Mouse (Mus musculus): ENCODE data around the gene Olfr853. TPM values are rescaled to one million over a fixed set of nuclear protein-coding genes. Genes with fewer than 3 reads are reported as not detected.

Gene Olfr853
- not detected in 2 replicates for polyA plus RNA-seq (2012; rRNA removed; ENCODE audit: low replicate concordance)

DNA sequence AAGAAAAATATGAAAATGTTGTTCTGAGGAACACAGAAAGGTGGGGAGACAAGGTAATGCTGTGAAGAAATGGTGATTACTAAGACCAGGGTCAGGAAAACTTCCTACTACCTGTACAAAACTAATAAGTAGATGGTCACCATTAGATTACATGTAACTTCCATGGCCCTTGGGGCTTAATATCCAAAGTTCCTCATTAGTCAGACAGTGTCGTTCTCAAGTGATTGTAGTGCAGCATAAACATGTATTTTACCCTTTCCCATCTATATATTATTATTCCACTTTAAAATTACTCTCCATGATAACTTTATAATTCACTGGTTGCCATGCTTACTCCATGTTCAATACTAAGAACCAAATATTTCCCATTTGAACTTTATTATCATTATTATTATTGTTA is at the start of gene Olfr853:
Gene Olfr853, minus strand, starts transcription at position 101 of the 400 bp plus-strand sequence.

GRCm38 (mm10) chr9:19582317-19582716 is 41.4 kb upstream of the Olfr853 start, which contains the start of gene Olfr855:
Gene Olfr855, plus strand, starts transcription at chr9:19582617.

GRCm38 (mm10) chr9:19567282-19567681 is 26.4 kb upstream of the Olfr853 start, which contains the start of gene Olfr854:
Gene Olfr854, minus strand, starts transcription at chr9:19567382.

GRCm38 (mm10) chr9:19492995-19493394 is 47.9 kb downstream of the Olfr853 start, which contains the start of gene Olfr851:
Gene Olfr851, plus strand, starts transcription at chr9:19493295.

Other genes starting within 250 kb of the Olfr853 start
- not detected in 2 replicates for gene Olfr844, start 224.7 kb downstream of the Olfr853 start, polyA plus RNA-seq (2012; rRNA removed; ENCODE audit: low replicate concordance)
- not detected in 2 replicates for gene Olfr845, start 204.6 kb downstream of the Olfr853 start, polyA plus RNA-seq (2012; rRNA removed; ENCODE audit: low replicate concordance)
- gene Olfr846, start 177.1 kb downstream of the Olfr853 start, polyA plus RNA-seq (2012; rRNA removed; ENCODE audit: low replicate concordance): not detected in 2 replicates
- not detected in 2 replicates for gene Olfr847, start 162.4 kb downstream of the Olfr853 start, polyA plus RNA-seq (2012; rRNA removed; ENCODE audit: low replicate concordance)
- not detected in 2 replicates for gene Olfr849, start 100.8 kb downstream of the Olfr853 start, polyA plus RNA-seq (2012; rRNA removed; ENCODE audit: low replicate concordance)
- gene Olfr850, start 62.8 kb downstream of the Olfr853 start, polyA plus RNA-seq (2012; rRNA removed; ENCODE audit: low replicate concordance): not detected in 2 replicates
- gene Olfr851, start 47.8 kb downstream of the Olfr853 start, polyA plus RNA-seq (2012; rRNA removed; ENCODE audit: low replicate concordance): not detected in 2 replicates
- gene Olfr854, start 26.3 kb upstream of the Olfr853 start, polyA plus RNA-seq (2012; rRNA removed; ENCODE audit: low replicate concordance): not detected in 2 replicates
- not detected in 2 replicates for gene Olfr855, start 41.5 kb upstream of the Olfr853 start, polyA plus RNA-seq (2012; rRNA removed; ENCODE audit: low replicate concordance)
- 5.2 and 13.6 TPM in 2 replicates for gene Zfp317, start 81.0 kb upstream of the Olfr853 start, polyA plus RNA-seq (2012; rRNA removed; ENCODE audit: low replicate concordance)
- 0.13 TPM in 1 of 2 replicates, not detected in the other for gene Olfr857, start 168.4 kb upstream of the Olfr853 start, polyA plus RNA-seq (2012; rRNA removed; ENCODE audit: low replicate concordance)
- gene Olfr58, start 239.2 kb upstream of the Olfr853 start, polyA plus RNA-seq (2012; rRNA removed; ENCODE audit: low replicate concordance): not detected in 2 replicates